Mouse (Mus musculus): ENCODE measurements around the gene Bloc1s5.

DNA sequence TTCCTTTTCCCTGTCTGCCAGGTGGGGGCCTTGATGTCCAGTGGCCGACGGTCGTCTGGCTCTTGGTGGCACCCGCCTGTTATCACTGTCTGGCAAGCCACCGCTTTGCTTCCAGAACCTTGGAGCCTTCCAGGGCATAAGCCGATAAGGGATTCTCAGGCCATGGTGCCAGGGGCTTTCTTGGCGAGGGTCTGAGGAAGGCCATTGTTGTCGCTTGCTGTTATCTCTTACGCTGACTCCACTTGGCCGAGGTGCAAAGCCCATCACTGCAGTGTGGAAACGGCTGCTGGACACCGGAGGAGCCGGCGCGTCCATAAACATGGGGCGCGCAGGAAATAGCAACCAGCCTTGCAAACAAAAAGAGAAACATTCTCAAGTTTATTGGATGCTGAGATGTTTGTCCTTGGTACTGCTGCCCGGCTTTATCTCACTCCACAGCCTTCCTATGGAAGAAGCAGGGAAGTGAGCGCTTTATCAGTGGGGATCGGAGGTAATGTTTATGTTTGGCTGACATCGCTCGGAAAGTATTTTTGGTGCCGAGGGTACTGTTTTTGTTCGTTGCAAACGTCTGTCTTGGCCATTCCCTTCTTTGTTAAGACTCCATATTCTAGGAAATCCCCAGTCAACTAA lies 54.8 kb downstream of the Bloc1s5 start:
- no peak for TF ChIP-seq POLR2A (IDR thresholded peaks at IDR 0.05; ENCODE audit: borderline replicate concordance, insufficient read depth, low read length)
- TF ChIP-seq CTCF (IDR thresholded peaks at IDR 0.05; ENCODE audit: borderline replicate concordance, insufficient read depth, low read depth, low read length) = no peak
